In genomic region chr4:152836080-152836479, GRCm38 (mm10) we compare ENCODE assay signal across 29 mouse cellular contexts.
DNase-seq lines count a peak whose midpoint lies in the region; ATAC-seq and TF ChIP-seq lines count a peak whose summit lies in the region.
"Had no signal": no experiment of that assay in that cellular context is flagged by ENCODE, and none has a peak within 500 bp of the region (broad histone marks: within the 10 kb centered on the region; RNA-seq: fewer than 3 reads in every experiment).

No protein-coding gene starts in this region.

- H3K4me1 ChIP-seq in forebrain, embryonic 15.5 days = peaks cover 43% of the 10 kb centered on the region
- H3K4me1 ChIP-seq in forebrain, embryonic 13.5 days = peaks cover 42% of the 10 kb centered on the region
- peaks cover 36% of the 10 kb centered on the region for H3K4me1 ChIP-seq in midbrain, embryonic 12.5 days
- H3K4me1 ChIP-seq in midbrain, embryonic 16.5 days (ENCODE audit: control insufficient read depth, insufficient read depth, low read length) = peaks cover 31% of the 10 kb centered on the region
- H3K4me1 ChIP-seq: heart, embryonic 10.5 days; heart, embryonic 15.5 days; intestine, embryonic 15.5 days; limb, embryonic 12.5 days; liver, embryonic 15.5 days had no signal

- no peaks in the 10 kb centered on the region for H3K27me3 ChIP-seq in forebrain, embryonic 15.5 days
- H3K27me3 ChIP-seq in forebrain, embryonic 13.5 days = peaks cover 24% of the 10 kb centered on the region
- H3K27me3 ChIP-seq in midbrain, embryonic 12.5 days = peaks cover 73% of the 10 kb centered on the region
- H3K27me3 ChIP-seq in midbrain, embryonic 16.5 days (ENCODE audit: control insufficient read depth, insufficient read depth, low read depth, low read length) = no peaks in the 10 kb centered on the region
- H3K27me3 ChIP-seq: heart, embryonic 15.5 days; hindbrain, embryonic 15.5 days; intestine, embryonic 15.5 days; liver, embryonic 15.5 days had no signal

- DNase-seq in brain, embryonic 14.5 days (ENCODE audit: low read depth) = peak; percentile 68
- DNase-seq in retina, embryonic 14.5 days (ENCODE audit: low spot score) = peak; percentile 16
- no peak for DNase-seq in adrenal gland, adult 2 months
- DNase-seq: adrenal gland, postnatal 14 days; cerebellum, adult 11-12 months; cerebellum, adult 9-11 months; gastrocnemius, postnatal 25 days; heart, adult 11 months; kidney, adult 2 months; kidney, postnatal 36 days; lung, embryonic 14.5 days; lung, postnatal 14 days; right cerebral cortex, postnatal 25 days; thymus, postnatal 14 days had no signal

- no peaks in the 10 kb centered on the region for H3K9me3 ChIP-seq in forebrain, embryonic 15.5 days
- 0 out of 2 replicates have a peak, but pooled peaks cover 3% of the 10 kb centered on the region for H3K9me3 ChIP-seq in forebrain, embryonic 13.5 days (replicated peaks)
- H3K9me3 ChIP-seq in midbrain, embryonic 12.5 days = no peaks in the 10 kb centered on the region
- H3K9me3 ChIP-seq in midbrain, embryonic 16.5 days (replicated peaks; ENCODE audit: control insufficient read depth, low read length, poor library complexity, severe bottlenecking) = no peaks in the 10 kb centered on the region; the same call in 1 of the 2 replicates
- H3K9me3 ChIP-seq: heart, embryonic 10.5 days; heart, embryonic 15.5 days; hindbrain, embryonic 15.5 days; intestine, embryonic 15.5 days; liver, embryonic 15.5 days had no signal

- H3K36me3 ChIP-seq in forebrain, embryonic 15.5 days = no peaks in the 10 kb centered on the region
- H3K36me3 ChIP-seq in forebrain, embryonic 13.5 days (ENCODE audit: poor library complexity, severe bottlenecking) = no peaks in the 10 kb centered on the region
- H3K36me3 ChIP-seq in midbrain, embryonic 12.5 days = no peaks in the 10 kb centered on the region
- no peaks in the 10 kb centered on the region for H3K36me3 ChIP-seq in midbrain, embryonic 16.5 days (ENCODE audit: control insufficient read depth, insufficient read depth, low read length)
- H3K36me3 ChIP-seq: heart, embryonic 10.5 days; heart, embryonic 15.5 days; hindbrain, embryonic 15.5 days; intestine, embryonic 15.5 days; limb, embryonic 12.5 days; liver, embryonic 15.5 days; neural tube, embryonic 12.5 days had no signal

- 0 out of 2 replicates have a peak overlapping the region, but pooled peaks have one; percentile 19 for H3K27ac ChIP-seq in forebrain, embryonic 15.5 days (replicated peaks)
- no peak overlapping the region for H3K27ac ChIP-seq in forebrain, embryonic 13.5 days
- H3K27ac ChIP-seq in midbrain, embryonic 12.5 days (replicated peaks) = no peak overlapping the region
- no peak overlapping the region; the same call in 1 of the 2 replicates for H3K27ac ChIP-seq in midbrain, embryonic 16.5 days (ENCODE audit: low read length)
- H3K27ac ChIP-seq: heart, embryonic 10.5 days; heart, embryonic 15.5 days; hindbrain, embryonic 15.5 days; intestine, embryonic 15.5 days; layer of hippocampus, adult 2 months; left cerebral cortex, adult 2 months; limb, embryonic 12.5 days; liver, embryonic 15.5 days; neural tube, embryonic 12.5 days had no signal

- WGBS in forebrain, embryonic 15.5 days = 64% methylated on average over 8 of the region's 8 CpGs
- WGBS in forebrain, embryonic 13.5 days = 62% methylated on average over 8 of the region's 8 CpGs
- 50% methylated on average over 8 of the region's 8 CpGs for WGBS in midbrain, embryonic 12.5 days
- 32% methylated on average over 8 of the region's 8 CpGs for WGBS in midbrain, embryonic 16.5 days

- H3K9ac ChIP-seq in forebrain, embryonic 15.5 days (replicated peaks) = no peak overlapping the region
- H3K9ac ChIP-seq in forebrain, embryonic 13.5 days = no peak overlapping the region
- no peak overlapping the region for H3K9ac ChIP-seq in midbrain, embryonic 12.5 days (replicated peaks)
- H3K9ac ChIP-seq in midbrain, embryonic 16.5 days (ENCODE audit: low read depth, low read length) = no peak overlapping the region
- H3K9ac ChIP-seq: heart, embryonic 15.5 days; hindbrain, embryonic 15.5 days; intestine, embryonic 15.5 days; limb, embryonic 12.5 days; liver, embryonic 15.5 days; lung, embryonic 14.5 days; neural tube, embryonic 12.5 days had no signal

- no peak overlapping the region for H3K4me3 ChIP-seq in forebrain, embryonic 15.5 days
- no peak overlapping the region for H3K4me3 ChIP-seq in forebrain, embryonic 13.5 days
- no peak overlapping the region for H3K4me3 ChIP-seq in midbrain, embryonic 12.5 days
- no peak overlapping the region for H3K4me3 ChIP-seq in midbrain, embryonic 16.5 days (ENCODE audit: low read depth, low read length)
- H3K4me3 ChIP-seq: heart, embryonic 10.5 days; heart, embryonic 15.5 days; hindbrain, embryonic 15.5 days; intestine, embryonic 15.5 days; layer of hippocampus, adult 2 months; left cerebral cortex, adult 2 months; limb, embryonic 12.5 days; liver, embryonic 15.5 days; myocyte; neural tube, embryonic 12.5 days had no signal

- ATAC-seq in forebrain, embryonic 15.5 days (replicated peaks) = no peak
- ATAC-seq in forebrain, embryonic 13.5 days = no peak
- peak; percentile 30; the same call in 1 of the 2 replicates for ATAC-seq in midbrain, embryonic 12.5 days (ENCODE audit: low FRiP score, low read depth)
- no peak for ATAC-seq in midbrain, embryonic 16.5 days
- ATAC-seq: CD4-positive, CD25-positive, alpha-beta regulatory T cell, adult 4 months; intestine, embryonic 15.5 days had no signal

- TF ChIP-seq POLR2A in brain, embryonic 14.5 days (IDR thresholded peaks at IDR 0.05; ENCODE audit: borderline replicate concordance, extremely low read depth, insufficient read depth, insufficient read length, poor library complexity, severe bottlenecking) = no peak

- no peak overlapping the region for H3K4me2 ChIP-seq in forebrain, embryonic 15.5 days (replicated peaks)
- H3K4me2 ChIP-seq in forebrain, embryonic 13.5 days = no peak overlapping the region
- H3K4me2 ChIP-seq in midbrain, embryonic 12.5 days (replicated peaks) = no peak overlapping the region
- H3K4me2 ChIP-seq in midbrain, embryonic 16.5 days (ENCODE audit: low read length) = no peak overlapping the region
- H3K4me2 ChIP-seq: heart, embryonic 15.5 days; hindbrain, embryonic 15.5 days; intestine, embryonic 15.5 days; limb, embryonic 12.5 days; liver, embryonic 15.5 days; lung, embryonic 14.5 days; neural tube, embryonic 12.5 days had no signal

- no peak for TF ChIP-seq CTCF in brain, embryonic 14.5 days (IDR thresholded peaks at IDR 0.05; ENCODE audit: borderline replicate concordance, extremely low read depth, insufficient read depth, insufficient read length)
